Mouse (Mus musculus): ENCODE data around the gene Vcp. TPM values are rescaled to one million over a fixed set of nuclear protein-coding genes. Genes with fewer than 3 reads are reported as not detected.
"Not testable (repeated sequence)": the region's sequence is repeated elsewhere in the genome, so short reads cannot be mapped to it uniquely, and the experiment has no call there.

The Vcp gene
- total RNA-seq, 2 experiments from 2014 or later: 219 to 236 TPM

GRCm38 (mm10) chr4:43029749-43030148, 29.4 kb upstream of the Vcp start:
- DNase-seq: no peak

GRCm38 (mm10) chr4:43029121-43029520, 28.8 kb upstream of the Vcp start:
- DNase-seq: no peak

DNA sequence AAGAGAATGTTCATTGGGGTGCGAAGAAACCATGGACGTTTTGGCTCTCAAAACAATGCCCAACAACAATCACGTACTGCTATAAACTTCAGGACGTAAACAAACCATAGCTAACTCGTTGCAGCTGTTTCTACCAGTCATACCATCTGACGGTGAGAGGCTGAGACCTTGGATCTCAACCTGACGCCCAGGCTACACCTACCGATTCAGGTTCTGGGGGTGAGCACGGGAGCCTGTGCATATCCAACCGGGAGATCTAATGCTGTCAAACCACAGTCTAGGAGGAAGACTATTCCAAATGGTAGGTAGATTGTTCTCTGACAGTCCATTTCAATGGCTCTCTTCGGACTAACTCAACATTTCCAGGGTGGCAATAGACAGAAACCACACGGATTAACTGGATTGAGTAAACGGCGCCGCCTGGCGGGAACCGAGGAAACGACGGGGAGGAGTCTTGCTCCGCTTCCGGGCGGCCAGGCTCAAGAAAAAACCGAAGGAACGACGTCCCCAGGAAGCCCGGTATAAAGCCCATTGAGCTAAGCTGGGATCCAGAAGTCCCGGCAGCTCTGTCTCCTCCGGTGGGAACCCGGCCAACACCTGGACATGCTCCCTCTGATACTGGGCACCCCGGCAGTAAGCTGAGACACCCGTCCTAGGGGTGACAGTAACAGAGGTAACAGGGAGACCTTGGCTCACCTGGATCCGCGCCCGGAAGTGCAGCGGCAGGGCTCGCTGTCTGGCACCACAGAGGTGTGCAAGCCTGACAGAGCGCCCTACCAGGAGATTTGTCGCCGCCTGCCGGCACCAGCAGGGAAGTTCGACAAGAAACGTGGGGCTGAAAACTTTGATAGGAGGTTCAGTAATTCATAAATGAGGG, 25.0 kb upstream of the Vcp start, which contains the start of gene Pigo:
Pigo (minus strand) TSS at position 736 of the 877 bp plus-strand sequence.
- peak; percentile 89 for DNase-seq

DNA sequence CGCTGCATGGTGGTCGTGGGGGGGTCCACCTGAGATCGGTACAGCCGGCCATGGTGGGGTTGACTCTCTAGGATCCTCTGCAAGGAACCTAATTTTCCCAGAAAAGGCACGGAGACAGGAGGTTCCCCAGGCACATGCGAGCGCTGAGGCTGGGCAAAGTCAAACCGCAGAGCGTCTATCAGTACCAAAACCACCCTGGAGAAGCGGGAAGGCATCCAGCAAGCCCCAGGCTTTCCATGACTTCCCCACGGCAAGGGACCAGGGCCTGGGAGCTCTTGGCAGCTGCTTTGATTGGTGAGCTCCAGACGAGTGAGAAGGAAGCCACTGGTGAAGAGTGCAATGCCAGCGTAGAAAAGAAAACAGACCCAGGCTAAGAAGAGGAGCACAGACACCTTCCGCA, 24.4 kb upstream of the Vcp start:
- no peak for DNase-seq

- no peak for DNase-seq
These were observed 21.0 kb upstream of the Vcp start for GRCm38 (mm10) chr4:43021341-43021740.

DNA sequence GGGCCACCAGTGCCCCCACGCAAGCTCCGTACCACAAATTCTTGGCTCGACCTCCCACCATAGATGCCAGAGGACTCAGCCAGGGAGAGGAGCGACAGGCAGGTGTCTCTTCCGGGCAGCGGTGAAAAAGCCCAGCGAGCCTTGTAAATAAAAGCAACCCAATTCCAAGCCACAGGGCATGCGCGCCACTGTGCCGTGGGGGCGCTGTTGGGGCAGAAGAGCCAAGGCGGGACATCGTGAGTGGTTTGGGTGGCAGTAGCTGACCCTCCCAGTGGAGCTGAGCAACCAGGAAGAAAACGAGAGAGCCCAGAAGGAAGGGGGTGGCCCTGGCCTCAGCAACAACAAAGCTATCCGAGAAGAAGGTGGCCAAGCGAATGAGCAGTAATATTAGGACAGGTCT, 20.6 kb upstream of the Vcp start:
- DNase-seq: no peak

DNA sequence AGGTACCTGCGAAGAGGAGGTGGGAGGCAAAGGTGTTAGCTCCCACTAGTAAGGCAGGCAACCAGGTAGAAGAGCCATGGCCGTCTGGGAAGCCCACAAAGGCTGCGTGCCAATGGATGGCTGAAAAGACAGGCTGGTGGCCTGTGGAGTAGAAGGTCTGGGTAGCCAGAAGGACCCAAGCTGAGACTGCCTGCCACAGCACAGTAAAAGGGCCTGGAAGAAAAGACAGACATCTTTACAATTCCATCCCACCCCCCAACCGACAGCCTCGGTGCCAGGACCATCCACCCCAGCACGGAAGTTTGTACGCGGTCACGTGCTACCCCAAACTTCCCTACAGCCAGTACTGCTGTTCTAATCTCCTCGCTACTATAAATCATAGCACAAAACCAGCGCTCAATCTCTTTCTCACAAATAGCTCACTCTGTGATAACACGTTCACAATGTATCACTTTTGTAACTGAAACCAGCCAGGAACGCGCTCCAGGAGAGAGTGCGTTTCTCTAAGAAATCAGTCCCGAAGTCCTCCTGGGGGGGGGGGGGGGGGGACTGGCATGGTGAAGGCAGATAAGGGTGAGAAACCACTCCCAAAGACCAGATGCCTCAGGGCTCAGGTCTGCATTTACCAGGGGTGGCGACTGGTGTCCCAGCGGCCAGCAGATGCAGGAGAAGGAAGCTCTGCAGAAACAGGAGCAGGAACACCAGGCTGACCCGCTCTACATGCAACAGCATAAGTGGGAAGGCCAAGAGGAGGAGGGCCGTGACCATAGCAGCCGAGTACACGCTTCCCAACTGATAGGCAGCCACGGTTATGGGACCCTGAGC, 19.5 kb upstream of the Vcp start:
- DNase-seq: no peak

DNA sequence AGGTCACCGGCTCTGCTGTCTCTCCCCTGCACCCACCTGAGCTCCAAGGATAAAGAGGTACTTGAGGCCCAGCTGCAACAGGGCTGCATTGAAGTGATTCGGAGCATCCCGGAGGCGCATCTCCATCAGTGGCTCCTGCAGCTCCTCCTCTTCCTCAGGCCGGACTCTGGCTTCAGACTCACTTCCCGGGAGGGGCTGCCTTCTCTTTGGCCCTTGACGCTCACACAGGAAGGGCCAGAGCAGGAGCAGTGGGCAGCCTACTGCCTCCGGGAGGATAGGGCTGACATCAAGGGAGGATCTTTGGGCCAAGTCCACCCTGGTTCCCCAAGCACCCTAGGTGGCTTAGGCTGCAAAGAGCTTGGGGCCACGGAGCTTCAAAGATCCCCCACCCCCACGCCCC, 18.9 kb upstream of the Vcp start:
- DNase-seq: no peak

DNA sequence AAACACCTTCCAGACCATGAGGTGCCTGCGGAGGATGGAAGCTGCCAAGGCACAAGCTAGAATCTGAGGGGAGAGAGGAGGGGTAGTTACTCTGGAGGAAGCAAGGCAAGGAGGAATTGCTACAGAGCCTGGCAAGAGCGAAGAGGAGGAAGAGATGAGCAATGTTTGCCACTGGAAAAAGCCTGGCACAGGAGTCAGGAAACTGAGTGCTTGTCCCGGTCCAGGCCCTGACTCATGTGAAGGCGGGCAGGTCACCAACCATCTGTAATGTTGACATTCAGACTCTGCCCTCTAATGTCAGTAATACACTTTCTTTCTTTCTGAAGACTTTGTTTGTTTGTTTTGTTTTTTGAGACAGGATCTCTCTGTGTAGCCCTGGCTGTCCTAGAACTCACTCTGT, 17.8 kb upstream of the Vcp start:
- no peak for DNase-seq

- no peak for DNase-seq
These were observed 11.8 kb upstream of the Vcp start for GRCm38 (mm10) chr4:43012091-43012490.

GRCm38 (mm10) chr4:43010161-43011038, 10.1 kb upstream of the Vcp start, which contains the start of gene Fancg:
Gene Fancg (minus strand): TSS chr4:43010506.
- peak; percentile 81 for DNase-seq

DNA sequence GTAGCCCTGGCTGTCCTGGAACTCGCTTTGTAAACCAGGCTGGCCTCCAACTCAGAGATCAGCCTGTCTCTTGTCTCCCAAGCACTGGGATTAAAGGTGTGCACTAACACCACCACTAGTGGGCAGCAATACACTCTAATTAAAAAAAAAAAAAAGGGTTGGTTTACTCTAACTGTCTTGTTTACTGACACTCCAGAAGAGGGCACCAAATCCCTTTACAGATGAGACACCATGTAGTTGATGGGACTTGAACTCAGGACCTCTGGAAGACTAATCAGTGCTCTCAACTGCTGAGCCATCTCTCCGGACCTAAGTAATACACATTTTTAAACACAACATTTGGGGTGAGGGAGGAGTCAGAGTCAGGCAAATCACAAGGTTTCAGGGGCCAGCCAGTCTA, 5.5 kb upstream of the Vcp start:
- no peak for DNase-seq

DNA sequence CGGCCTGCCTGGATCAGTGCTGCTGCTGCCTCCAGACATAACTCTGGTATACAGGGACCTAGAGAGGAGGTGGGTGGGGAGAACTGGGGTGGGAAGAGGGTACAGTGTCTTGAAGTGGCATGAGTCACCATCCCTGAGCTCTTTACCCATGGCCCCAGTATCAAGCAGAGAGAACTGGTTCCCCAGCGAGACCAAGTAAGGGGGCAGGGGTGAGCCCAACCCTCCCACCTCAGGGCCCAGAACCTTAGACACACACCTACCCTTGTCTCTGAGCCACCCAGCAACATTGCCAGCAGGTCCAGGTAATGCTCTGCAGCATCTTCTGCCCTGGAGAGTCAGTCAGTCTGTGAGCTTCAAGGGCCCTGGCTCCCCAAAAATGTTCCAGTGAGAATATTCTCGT, 4.6 kb upstream of the Vcp start:
- DNase-seq: no peak

DNA sequence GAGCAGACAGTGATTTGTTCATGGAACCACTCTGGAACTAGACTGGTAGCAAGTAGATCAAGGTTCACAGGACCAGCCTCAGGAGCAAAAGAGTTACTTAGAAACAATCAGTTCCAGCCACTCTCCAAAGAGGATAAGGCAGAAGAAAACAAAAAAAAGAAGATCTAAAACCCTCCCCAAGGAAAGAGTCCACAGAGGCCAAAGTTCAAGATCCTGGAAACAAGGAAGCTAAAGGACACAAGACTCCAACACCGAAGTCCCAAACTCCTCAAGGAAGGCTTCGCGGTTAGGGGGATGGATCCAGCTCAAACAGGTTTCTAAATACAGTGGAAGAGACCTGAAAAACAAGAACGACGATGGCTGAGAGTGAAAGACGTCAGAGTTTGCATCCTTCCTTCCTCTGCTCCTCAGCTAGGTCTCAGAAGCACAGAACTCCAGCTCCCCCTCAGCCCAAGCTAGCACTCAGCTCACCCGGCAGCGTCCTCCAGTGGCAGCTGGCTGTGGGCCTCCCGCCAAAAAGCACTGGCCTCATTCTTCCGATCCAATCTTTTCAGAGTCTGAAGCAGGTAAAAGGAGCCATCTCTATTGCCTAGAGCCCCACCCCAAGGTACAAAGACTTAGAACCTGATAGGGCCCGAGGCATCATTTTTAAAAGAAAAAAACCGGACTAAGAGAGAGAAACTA, 2.6 kb upstream of the Vcp start:
- no peak for DNase-seq

GRCm38 (mm10) chr4:43001272-43001671, 965 bp upstream of the Vcp start:
- no peak for DNase-seq

GRCm38 (mm10) chr4:42999451-43000140, 711 bp downstream of the Vcp start:
- peak; percentile 81 for DNase-seq

DNA sequence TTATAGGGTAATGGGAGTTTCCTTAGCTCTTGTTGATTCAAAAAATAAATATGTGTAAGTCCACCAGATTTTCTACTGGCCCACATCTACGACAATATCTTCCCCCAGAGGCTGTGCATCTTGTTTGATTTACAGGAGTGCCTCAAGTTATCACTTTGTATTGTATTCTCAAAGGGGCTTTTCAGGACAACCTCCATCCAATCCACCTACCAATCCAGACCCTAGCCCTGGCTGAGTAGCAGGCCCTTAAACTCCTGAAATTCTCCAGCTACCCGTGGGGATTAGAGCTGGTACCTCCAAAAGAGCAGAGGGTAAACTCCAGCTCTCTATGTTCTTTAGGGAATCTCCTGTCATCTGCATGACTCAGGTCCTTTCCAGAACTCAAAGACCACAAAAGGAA, 2.3 kb downstream of the Vcp start:
- DNase-seq: no peak

DNA sequence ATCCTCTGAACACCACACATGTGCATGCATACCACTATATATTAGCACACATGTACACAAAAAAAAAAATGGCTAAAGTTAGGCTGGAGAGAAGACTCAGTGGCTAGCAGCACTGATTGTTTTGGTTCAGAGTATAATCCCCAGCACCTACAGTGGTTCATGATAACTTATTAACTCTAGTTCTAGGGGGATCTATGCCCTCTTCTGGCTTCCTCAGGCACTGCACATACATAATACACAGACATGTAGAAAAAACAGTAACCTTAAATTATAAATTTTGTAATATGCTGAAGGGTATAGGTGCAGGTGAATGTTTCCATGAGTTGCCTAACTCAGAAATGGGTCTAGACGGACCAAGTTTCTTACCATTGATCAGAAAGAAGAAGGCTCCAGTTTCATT, 12.0 kb downstream of the Vcp start:
- no peak for DNase-seq

DNA sequence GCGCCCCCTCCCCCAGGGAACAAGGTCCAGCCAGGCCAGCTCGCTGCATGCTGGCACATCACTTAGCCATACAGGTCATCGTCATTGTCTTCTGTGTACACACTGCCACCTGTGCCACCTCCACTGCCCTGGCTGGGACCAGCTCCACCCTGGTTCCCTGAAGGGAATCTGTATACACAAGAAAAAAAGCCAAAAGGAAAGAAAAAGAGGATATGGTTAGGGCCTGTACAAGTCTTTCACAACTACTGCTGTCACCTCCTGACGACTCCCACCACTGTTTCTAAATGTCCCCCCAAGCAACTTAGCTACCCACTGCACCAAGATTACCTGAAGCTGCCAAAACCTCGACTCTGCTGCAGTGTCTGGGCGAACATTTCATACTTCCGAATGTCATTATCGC, 19.8 kb downstream of the Vcp start:
- DNase-seq: not testable (repeated sequence)

DNA sequence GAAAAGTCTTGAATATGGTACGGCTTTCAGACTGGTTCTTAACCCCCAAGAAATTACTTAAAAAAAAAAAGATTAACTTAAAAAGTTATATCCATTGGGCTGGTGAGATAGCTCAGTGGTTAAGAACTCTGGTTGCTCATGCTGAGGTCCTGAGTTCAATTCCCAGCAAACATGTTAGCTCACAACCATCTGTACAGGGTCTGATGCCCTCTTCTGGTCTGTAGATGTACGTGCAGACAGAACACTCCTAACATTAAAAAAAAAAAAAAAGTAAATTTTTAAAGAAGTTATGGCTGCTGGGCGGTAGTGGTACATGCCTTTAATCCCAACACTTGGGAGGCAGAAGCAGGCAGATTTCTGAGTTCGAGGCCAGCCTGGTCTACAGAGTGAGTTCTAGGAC, 22.2 kb downstream of the Vcp start:
- no peak for DNase-seq

DNA sequence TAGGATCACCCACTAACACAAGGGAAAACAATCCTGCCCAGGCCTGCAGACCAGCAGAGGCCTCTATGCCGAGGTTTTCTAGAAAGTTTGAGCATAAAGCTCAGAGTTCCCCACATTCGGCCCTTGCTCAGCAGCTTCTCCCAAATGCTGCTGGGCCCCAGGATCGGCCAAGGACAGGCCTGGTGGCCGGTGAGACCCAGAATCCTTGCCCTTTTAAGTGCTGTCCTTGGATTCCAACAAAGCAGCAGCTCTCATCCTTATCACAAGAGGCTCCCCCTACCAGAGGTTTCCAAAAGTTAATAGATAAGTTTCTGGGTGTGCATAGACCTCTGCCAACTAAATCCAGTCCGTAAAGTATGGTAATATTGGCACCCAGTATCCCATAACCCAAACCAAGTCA, 26.4 kb downstream of the Vcp start:
- no peak for DNase-seq
